ENCODE assay signal across 39 mouse cellular contexts in genomic region chr7:45202654-45203053, GRCm38 (mm10). TPM values are rescaled to one million over a fixed set of nuclear protein-coding genes. Genes with fewer than 3 reads are reported as not detected.
A peak's percentile ranks its signal among the peaks of the same experiment; 100 is the strongest.
DNase-seq lines count a peak whose midpoint lies in the region; ATAC-seq lines count a peak whose summit lies in the region.
"Had no signal": no experiment of that assay in that cellular context is flagged by ENCODE, and none has a peak within 500 bp of the region (broad histone marks: within the 10 kb centered on the region; RNA-seq: fewer than 3 reads in every experiment).

No protein-coding gene starts in this region.

- 0 out of 2 replicates have a peak, but pooled peaks cover 4% of the 10 kb centered on the region for H3K27me3 ChIP-seq in heart, embryonic 11.5 days (ENCODE audit: control insufficient read depth, insufficient read depth, low read length)
- H3K27me3 ChIP-seq in intestine, embryonic 14.5 days (replicated peaks; ENCODE audit: control insufficient read depth, insufficient read depth, low read length), result no peaks in the 10 kb centered on the region; the same call in 1 of the 2 replicates
- 0 out of 2 replicates have a peak, but pooled peaks cover 3% of the 10 kb centered on the region for H3K27me3 ChIP-seq in intestine, embryonic 16.5 days (replicated peaks; ENCODE audit: control insufficient read depth, insufficient read depth, low read length)
- no peaks in the 10 kb centered on the region for H3K27me3 ChIP-seq in stomach, embryonic 16.5 days (ENCODE audit: control insufficient read depth, insufficient read depth, low read length)
- H3K27me3 ChIP-seq: neural tube, embryonic 12.5 days had no signal

- intact Hi-C loops in heart, postnatal 25 days (cut with DNase I), result no loop called here

- WGBS in heart, embryonic 11.5 days (ENCODE audit: insufficient replicate concordance), result 23% methylated on average over 10 of the region's 10 CpGs
- 37% methylated on average over 10 of the region's 10 CpGs for WGBS in intestine, embryonic 14.5 days
- 37% methylated on average over 10 of the region's 10 CpGs for WGBS in intestine, embryonic 16.5 days
- 39% methylated on average over 10 of the region's 10 CpGs for WGBS in stomach, embryonic 16.5 days

- no peaks in the 10 kb centered on the region for H3K9me3 ChIP-seq in heart, embryonic 11.5 days (replicated peaks; ENCODE audit: control insufficient read depth, low read length)
- H3K9me3 ChIP-seq in intestine, embryonic 14.5 days (ENCODE audit: control insufficient read depth, low read length), result no peaks in the 10 kb centered on the region
- no peaks in the 10 kb centered on the region for H3K9me3 ChIP-seq in intestine, embryonic 16.5 days (ENCODE audit: control insufficient read depth, low read length)
- H3K9me3 ChIP-seq in stomach, embryonic 16.5 days (replicated peaks; ENCODE audit: control insufficient read depth, low read length), result no peaks in the 10 kb centered on the region
- H3K9me3 ChIP-seq: forebrain, embryonic 13.5 days; hindbrain, embryonic 13.5 days; kidney, embryonic 15.5 days; limb, embryonic 13.5 days; megakaryocyte, embryonic 14.5 days; midbrain, embryonic 12.5 days; neural tube, embryonic 12.5 days had no signal

- no peak for DNase-seq in heart, postnatal 25 days (ENCODE audit: low spot score)
- no peak for DNase-seq in intestine, embryonic 14.5 days (ENCODE audit: low spot score)
- peak; percentile 34 for DNase-seq in right cerebral cortex, adult 18-20 months
- no peak for DNase-seq in right cerebral cortex, postnatal 25 days
- no peak for DNase-seq in thymus, postnatal 25 days
- DNase-seq: adrenal gland, postnatal 25 days; cerebellum, adult 18-20 months; cerebellum, postnatal 14 days; gastrocnemius, postnatal 25 days; heart, adult 11 months; heart, postnatal 4 days; kidney, adult 18-20 months; kidney, postnatal 25 days; lung, postnatal 4 days; right cerebral cortex, postnatal 4 days; thymus, adult 18-20 months had no signal

- H3K9ac ChIP-seq in heart, embryonic 11.5 days (ENCODE audit: low read depth, low read length), result no peak overlapping the region
- H3K9ac ChIP-seq in intestine, embryonic 14.5 days (ENCODE audit: low read length), result no peak overlapping the region
- no peak overlapping the region for H3K9ac ChIP-seq in intestine, embryonic 16.5 days (ENCODE audit: low read depth, low read length)
- H3K9ac ChIP-seq in stomach, embryonic 16.5 days (ENCODE audit: low read length), result no peak overlapping the region
- H3K9ac ChIP-seq: forebrain, embryonic 13.5 days; hindbrain, embryonic 13.5 days; kidney, embryonic 15.5 days; limb, embryonic 13.5 days; midbrain, embryonic 12.5 days; neural tube, embryonic 12.5 days had no signal

- no peak for ATAC-seq in heart, embryonic 11.5 days (replicated peaks; ENCODE audit: insufficient number of reproducible peaks, low FRiP score, low TSS enrichment)
- no peak for ATAC-seq in intestine, embryonic 14.5 days (replicated peaks; ENCODE audit: low FRiP score, low TSS enrichment, low read depth)
- ATAC-seq in intestine, embryonic 16.5 days, result no peak
- no peak for ATAC-seq in stomach, embryonic 16.5 days (ENCODE audit: insufficient read depth, low FRiP score)
- ATAC-seq: CD4-positive, CD25-positive, alpha-beta regulatory T cell, adult 4 months; forebrain, embryonic 13.5 days had no signal

- 0 out of 2 replicates have a peak, but pooled peaks cover 6% of the 10 kb centered on the region for H3K4me1 ChIP-seq in heart, embryonic 11.5 days (ENCODE audit: control insufficient read depth, insufficient read depth, low read length)
- H3K4me1 ChIP-seq in intestine, embryonic 14.5 days (replicated peaks; ENCODE audit: control insufficient read depth, insufficient read depth, low read length), result no peaks in the 10 kb centered on the region
- no peaks in the 10 kb centered on the region; the same call in 1 of the 2 replicates for H3K4me1 ChIP-seq in intestine, embryonic 16.5 days (ENCODE audit: control insufficient read depth, insufficient read depth, low read length)
- H3K4me1 ChIP-seq in stomach, embryonic 16.5 days (ENCODE audit: control insufficient read depth, insufficient read depth, low read length), result no peaks in the 10 kb centered on the region
- H3K4me1 ChIP-seq: limb, embryonic 13.5 days; neural tube, embryonic 12.5 days had no signal

- H3K27ac ChIP-seq in heart, embryonic 11.5 days (ENCODE audit: low read depth, low read length), result 0 out of 2 replicates have a peak overlapping the region, but pooled peaks have one; percentile 29
- peak overlapping the region; percentile 47; the same call in 1 of the 2 replicates for H3K27ac ChIP-seq in intestine, embryonic 14.5 days (ENCODE audit: low read depth)
- no peak overlapping the region for H3K27ac ChIP-seq in intestine, embryonic 16.5 days (ENCODE audit: low read length)
- peak overlapping the region; percentile 40; the same call in 1 of the 2 replicates for H3K27ac ChIP-seq in stomach, embryonic 16.5 days (ENCODE audit: low read length)
- H3K27ac ChIP-seq: forebrain, embryonic 13.5 days; hindbrain, embryonic 13.5 days; kidney, embryonic 15.5 days; limb, embryonic 13.5 days; midbrain, embryonic 12.5 days; neural tube, embryonic 12.5 days had no signal

- H3K4me3 ChIP-seq in heart, embryonic 11.5 days (ENCODE audit: low read depth, low read length), result no peak overlapping the region
- H3K4me3 ChIP-seq in intestine, embryonic 14.5 days (ENCODE audit: low read depth, low read length), result no peak overlapping the region
- H3K4me3 ChIP-seq in intestine, embryonic 16.5 days (ENCODE audit: low read length), result no peak overlapping the region
- no peak overlapping the region for H3K4me3 ChIP-seq in stomach, embryonic 16.5 days (replicated peaks; ENCODE audit: low read length)
- H3K4me3 ChIP-seq: forebrain, embryonic 13.5 days; hindbrain, embryonic 13.5 days; kidney, embryonic 15.5 days; limb, embryonic 13.5 days; megakaryocyte, embryonic 14.5 days; midbrain, embryonic 12.5 days; myocyte; neural tube, embryonic 12.5 days had no signal

- no peak overlapping the region for H3K4me2 ChIP-seq in heart, embryonic 11.5 days
- H3K4me2 ChIP-seq in intestine, embryonic 14.5 days (ENCODE audit: low read length), result no peak overlapping the region
- H3K4me2 ChIP-seq in intestine, embryonic 16.5 days (ENCODE audit: low read depth, low read length), result no peak overlapping the region
- no peak overlapping the region for H3K4me2 ChIP-seq in stomach, embryonic 16.5 days (ENCODE audit: low read depth, low read length)
- H3K4me2 ChIP-seq: forebrain, embryonic 13.5 days; hindbrain, embryonic 13.5 days; kidney, embryonic 15.5 days; limb, embryonic 13.5 days; liver, embryonic 11.5 days; midbrain, embryonic 12.5 days; neural tube, embryonic 12.5 days had no signal

- no peaks in the 10 kb centered on the region for H3K36me3 ChIP-seq in heart, embryonic 11.5 days (ENCODE audit: control insufficient read depth, insufficient read depth, low read length)
- H3K36me3 ChIP-seq in intestine, embryonic 14.5 days (ENCODE audit: control insufficient read depth, insufficient read depth, low read length), result no peaks in the 10 kb centered on the region
- no peaks in the 10 kb centered on the region for H3K36me3 ChIP-seq in intestine, embryonic 16.5 days (ENCODE audit: control insufficient read depth, insufficient read depth, low read length)
- H3K36me3 ChIP-seq in stomach, embryonic 16.5 days (ENCODE audit: control insufficient read depth, insufficient read depth, low read length), result no peaks in the 10 kb centered on the region
- H3K36me3 ChIP-seq: hindbrain, embryonic 13.5 days; kidney, embryonic 15.5 days; limb, embryonic 13.5 days; midbrain, embryonic 12.5 days; neural tube, embryonic 12.5 days had no signal

RNA-seq across cellular contexts. Expression of gene Ccdc155, which starts 2.0 kb away (rescaled TPM):
- polyA plus RNA-seq in heart, embryonic 11.5 days (2014; fragmentation: Nextera tagmentation; extraction: Ambion mirVana), result 0.39 and 0.70 TPM in 2 replicates
- total RNA-seq in heart, postnatal 25 days (2021), result not detected
- 0.43 and 0.73 TPM in 2 replicates for polyA plus RNA-seq in intestine, embryonic 14.5 days (2014; fragmentation: Nextera tagmentation; extraction: Ambion mirVana)
- 0.44 and 0.62 TPM in 2 replicates for polyA plus RNA-seq in intestine, embryonic 16.5 days (2015; fragmentation: Nextera tagmentation; extraction: Ambion mirVana)
- polyA plus RNA-seq in stomach, embryonic 16.5 days (2015; fragmentation: Nextera tagmentation; extraction: Ambion mirVana), result 0.55 and 1.5 TPM in 2 replicates
- total RNA-seq: gastrocnemius, adult 18-20 months had no signal
- polyA plus RNA-seq: CD4-positive, CD25-positive, alpha-beta regulatory T cell, adult 4 months; liver, embryonic 16.5 days had no signal

RNA-seq across cellular contexts. Expression of gene Dkkl1, which starts 9.3 kb away (rescaled TPM):
- 1.9 and 2.4 TPM in 2 replicates for polyA plus RNA-seq in heart, embryonic 11.5 days (2014; fragmentation: Nextera tagmentation; extraction: Ambion mirVana)
- total RNA-seq in heart, postnatal 25 days (2021), result not detected
- 0.80 and 1.0 TPM in 2 replicates for polyA plus RNA-seq in intestine, embryonic 14.5 days (2014; fragmentation: Nextera tagmentation; extraction: Ambion mirVana)
- 0.86 and 1.3 TPM in 2 replicates for polyA plus RNA-seq in intestine, embryonic 16.5 days (2015; fragmentation: Nextera tagmentation; extraction: Ambion mirVana)
- polyA plus RNA-seq in stomach, embryonic 16.5 days (2015; fragmentation: Nextera tagmentation; extraction: Ambion mirVana), result 2.1 and 4.9 TPM in 2 replicates
- total RNA-seq: adrenal gland, adult 18-20 months; adrenal gland, postnatal 25 days; gastrocnemius, adult 18-20 months; gastrocnemius, postnatal 25 days; heart, postnatal 4 days had no signal

RNA-seq across cellular contexts. Expression of gene Tead2, which starts 12.9 kb away (rescaled TPM):
- 129 and 131 TPM in 2 replicates for polyA plus RNA-seq in heart, embryonic 11.5 days (2014; fragmentation: Nextera tagmentation; extraction: Ambion mirVana)
- total RNA-seq in heart, postnatal 25 days (2021), result 10 to 100 TPM in 1 of 2 experiments, 1 to 10 TPM in 1; 7.0 to 12.0 TPM
- polyA plus RNA-seq in intestine, embryonic 14.5 days (2014; fragmentation: Nextera tagmentation; extraction: Ambion mirVana), result 129 and 139 TPM in 2 replicates
- polyA plus RNA-seq in intestine, embryonic 16.5 days (2015; fragmentation: Nextera tagmentation; extraction: Ambion mirVana), result 69.6 and 82.1 TPM in 2 replicates
- 93.9 and 101 TPM in 2 replicates for polyA plus RNA-seq in stomach, embryonic 16.5 days (2015; fragmentation: Nextera tagmentation; extraction: Ambion mirVana)

RNA-seq across cellular contexts. Expression of gene Pth2, which starts 21.9 kb away (rescaled TPM):
- polyA plus RNA-seq in heart, embryonic 11.5 days (2014; fragmentation: Nextera tagmentation; extraction: Ambion mirVana), result 0.68 TPM in 1 of 2 replicates, not detected in the other
- total RNA-seq in heart, postnatal 25 days (2021), result not detected
- not detected in 2 replicates for polyA plus RNA-seq in intestine, embryonic 14.5 days (2014; fragmentation: Nextera tagmentation; extraction: Ambion mirVana)
- not detected in 2 replicates for polyA plus RNA-seq in intestine, embryonic 16.5 days (2015; fragmentation: Nextera tagmentation; extraction: Ambion mirVana)
- polyA plus RNA-seq in stomach, embryonic 16.5 days (2015; fragmentation: Nextera tagmentation; extraction: Ambion mirVana), result not detected in 2 replicates
- total RNA-seq: adrenal gland, adult 18-20 months; adrenal gland, postnatal 25 days; gastrocnemius, adult 18-20 months; gastrocnemius, postnatal 25 days; heart, postnatal 4 days; layer of hippocampus, adult 18-20 months; layer of hippocampus, postnatal 10 days; left cerebral cortex, postnatal 36 days; midbrain, postnatal 0 days had no signal
- polyA plus RNA-seq: CD4-positive, CD25-positive, alpha-beta regulatory T cell, adult 4 months; embryonic facial prominence, embryonic 11.5 days; forebrain, embryonic 13.5 days; kidney, embryonic 15.5 days; limb, embryonic 13.5 days; liver, embryonic 11.5 days; liver, embryonic 16.5 days; lung, embryonic 16.5 days; myocyte; neural tube, embryonic 12.5 days; spleen, adult 2 months had no signal

RNA-seq across cellular contexts. Expression of gene Gfy, which starts 23.3 kb away (rescaled TPM):
- not detected in 2 replicates for polyA plus RNA-seq in heart, embryonic 11.5 days (2014; fragmentation: Nextera tagmentation; extraction: Ambion mirVana)
- total RNA-seq in heart, postnatal 25 days (2021), result not detected
- not detected in 2 replicates for polyA plus RNA-seq in intestine, embryonic 14.5 days (2014; fragmentation: Nextera tagmentation; extraction: Ambion mirVana)
- not detected in 2 replicates for polyA plus RNA-seq in intestine, embryonic 16.5 days (2015; fragmentation: Nextera tagmentation; extraction: Ambion mirVana)
- polyA plus RNA-seq in stomach, embryonic 16.5 days (2015; fragmentation: Nextera tagmentation; extraction: Ambion mirVana), result not detected in 2 replicates
- total RNA-seq: adrenal gland, adult 18-20 months; adrenal gland, postnatal 25 days; gastrocnemius, adult 18-20 months; gastrocnemius, postnatal 25 days; heart, postnatal 4 days; midbrain, postnatal 0 days had no signal
- polyA plus RNA-seq: CD4-positive, CD25-positive, alpha-beta regulatory T cell, adult 4 months; forebrain, embryonic 13.5 days; hindbrain, embryonic 13.5 days; kidney, embryonic 15.5 days; limb, embryonic 13.5 days; liver, embryonic 11.5 days; liver, embryonic 16.5 days; lung, embryonic 16.5 days; midbrain, embryonic 12.5 days; neural tube, embryonic 12.5 days; spleen, adult 2 months had no signal
